Mouse (Mus musculus) frontal cortex, adult 2 months (tissue): ENCODE measurements around the gene Cdkn3. TPM values are rescaled to one million over a fixed set of nuclear protein-coding genes. Genes with fewer than 3 reads are reported as not detected.

ENCODE experiments used
- polyA plus RNA-seq: library from polyadenylated mRNA; depleted of rRNA; stranded (reverse); fragments of >200 nt; gene quantifications from 2 replicates; pipeline ENCODE4 v1.2.3, GENCODE M21; 2012; rRNA removed

Cdkn3 gene
- polyA plus RNA-seq, 1 experiment: 0.70 TPM

Other genes starting within 250 kb of the Cdkn3 start
- 105 and 117 TPM in 2 replicates for gene Cnih1, start 27.9 kb downstream of the Cdkn3 start, polyA plus RNA-seq
- gene Gmfb, start 61.7 kb downstream of the Cdkn3 start, polyA plus RNA-seq: 85.8 and 90.7 TPM in 2 replicates
- 33.4 and 38.2 TPM in 2 replicates for gene Cgrrf1, start 71.6 kb downstream of the Cdkn3 start, polyA plus RNA-seq
- gene Samd4, start 122.3 kb downstream of the Cdkn3 start, polyA plus RNA-seq: 12.7 and 13.3 TPM in 2 replicates